Mouse (Mus musculus) liver, adult (tissue): ENCODE measurements around the gene Angptl6.

Source experiments
- GATA4 ChIP-seq: IDR thresholded peaks from 2 replicates; pipeline ENCODE4 v1.6.1; 2014; ENCODE audit warnings: mild to moderate bottlenecking, low read length; ENCODE audit not compliant: insufficient replicate concordance

Angptl6 gene

DNA sequence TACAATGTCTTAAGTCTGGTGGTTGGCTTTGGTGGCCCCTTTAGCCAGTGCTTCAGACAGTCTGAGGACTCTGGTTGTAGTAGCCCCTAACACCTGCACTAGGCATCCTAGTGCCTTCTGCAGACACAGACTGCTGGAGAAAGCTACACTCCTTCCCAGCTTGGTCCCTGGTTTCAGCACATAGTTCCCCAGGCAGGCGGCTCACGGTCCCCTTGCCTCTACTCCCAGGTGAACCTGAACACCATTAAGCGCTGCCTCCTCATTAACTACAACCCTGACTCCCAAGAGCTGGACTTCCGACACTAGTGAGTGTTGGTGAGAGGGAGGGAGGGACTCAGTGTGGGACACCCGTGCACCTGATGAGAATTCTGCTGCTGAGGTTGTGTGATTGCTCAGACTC lies 10.9 kb upstream of the Angptl6 start:
- no peak for TF ChIP-seq GATA4

- no peak for TF ChIP-seq GATA4
Observed at GRCm38 (mm10) chr9:20889185-20890141, 9.9 kb upstream of the Angptl6 start.

- TF ChIP-seq GATA4: no peak
Observed at GRCm38 (mm10) chr9:20888386-20888765, 8.8 kb upstream of the Angptl6 start.

GRCm38 (mm10) chr9:20887704-20888385 lies 8.3 kb upstream of the Angptl6 start, which contains the start of gene Ppan:
Ppan (plus strand) TSS chr9:20888175.
- no peak for TF ChIP-seq GATA4

DNA sequence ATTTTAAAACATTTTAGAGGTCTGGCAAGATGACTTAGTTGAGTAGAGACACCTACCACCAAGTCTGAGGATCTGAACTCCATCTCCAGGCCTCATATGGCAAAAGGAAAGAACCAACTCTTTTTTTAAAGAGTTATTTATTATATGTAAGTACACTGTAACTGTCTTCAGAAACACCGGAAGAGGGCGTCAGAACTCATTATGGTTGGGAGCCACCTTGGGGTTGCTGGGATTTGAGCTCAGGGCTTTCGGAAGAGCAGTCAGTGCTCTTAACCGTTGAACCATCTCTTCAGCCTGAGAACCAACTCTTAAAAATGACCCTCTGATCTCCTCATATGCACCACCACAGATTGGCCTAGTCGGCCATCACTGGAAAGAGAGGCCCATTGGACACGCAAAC lies 7.7 kb upstream of the Angptl6 start:
- TF ChIP-seq GATA4: no peak

DNA sequence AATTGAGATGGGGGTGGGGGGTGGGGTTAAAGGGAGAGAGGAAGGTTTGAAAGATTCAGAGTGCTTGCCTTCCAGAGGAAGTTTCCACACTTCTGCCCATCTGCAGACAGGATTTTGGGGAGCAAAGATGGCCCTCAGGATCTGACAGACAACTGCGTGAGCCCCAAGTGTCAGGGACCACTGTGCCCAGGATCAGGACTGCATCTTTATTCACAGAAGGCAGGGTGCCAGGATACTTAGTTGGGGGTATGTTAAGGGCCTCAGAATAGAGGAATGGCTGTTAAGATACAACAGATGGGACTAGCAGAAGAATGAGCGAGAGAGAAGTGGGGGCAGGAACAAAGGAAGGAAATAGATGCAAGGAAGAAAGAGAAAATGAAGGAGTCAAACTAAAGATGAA lies 7.0 kb upstream of the Angptl6 start:
- TF ChIP-seq GATA4: no peak

DNA sequence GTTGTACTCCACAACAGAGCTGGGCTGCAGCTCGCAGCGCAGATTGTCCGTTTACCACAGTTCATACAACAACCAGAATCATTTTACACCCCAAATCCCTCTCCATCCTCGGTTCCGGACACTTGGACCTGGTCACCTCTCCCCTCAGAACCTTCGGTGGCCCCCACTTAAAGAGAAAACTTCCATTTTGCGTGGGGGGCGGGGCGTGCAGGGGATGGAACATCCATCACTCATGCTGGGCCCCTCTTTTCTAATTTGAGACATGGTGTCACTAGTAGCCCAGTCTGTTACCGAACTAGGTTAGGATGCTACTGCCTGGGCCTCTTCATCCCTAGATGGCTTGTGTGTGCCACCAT lies 839 bp downstream of the Angptl6 start:
- TF ChIP-seq GATA4: no peak

GRCm38 (mm10) chr9:20878041-20878709 lies 1.4 kb downstream of the Angptl6 start:
- TF ChIP-seq GATA4: no peak

- no peak for TF ChIP-seq GATA4
Observed at GRCm38 (mm10) chr9:20877118-20878040, 2.1 kb downstream of the Angptl6 start.

DNA sequence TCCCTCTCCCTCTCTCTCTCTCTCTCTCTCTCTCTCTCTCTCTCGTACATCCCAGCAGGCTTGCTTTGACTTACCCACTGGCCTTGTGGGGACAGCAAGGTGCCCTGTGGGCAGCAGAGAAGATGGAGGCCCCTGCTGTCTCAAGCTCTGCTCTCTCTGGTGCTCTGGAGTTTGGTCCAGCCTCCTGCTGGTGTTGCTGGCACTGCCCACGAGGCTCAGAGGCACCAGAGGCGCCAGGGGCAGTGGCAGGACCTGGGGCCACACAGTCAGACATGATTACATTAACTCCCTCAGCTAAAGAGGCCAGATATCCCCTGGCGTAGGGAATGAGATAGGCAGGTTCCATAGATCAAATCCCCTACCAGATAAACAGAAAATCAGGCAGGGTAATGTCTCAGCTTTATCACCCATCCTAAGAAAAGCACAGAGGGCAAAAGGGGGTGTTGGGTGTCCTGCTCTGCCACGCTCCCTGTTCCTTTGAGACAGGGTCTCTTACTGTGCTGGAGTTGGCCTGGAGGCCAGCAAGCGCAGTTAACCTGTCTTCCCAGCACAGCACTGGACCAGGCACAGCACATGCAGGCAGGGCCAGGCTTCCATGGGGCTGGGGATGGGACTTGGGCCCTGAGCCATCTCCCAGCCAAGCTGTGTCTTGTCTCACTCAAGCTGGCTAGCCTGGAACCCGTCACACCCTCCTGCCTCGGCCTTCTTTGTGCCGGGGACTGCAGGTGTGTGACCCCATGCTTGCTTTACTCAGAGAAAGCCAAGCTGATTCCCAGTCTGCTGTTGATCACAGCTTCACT lies 3.0 kb downstream of the Angptl6 start:
- no peak for TF ChIP-seq GATA4

- no peak for TF ChIP-seq GATA4
Observed at GRCm38 (mm10) chr9:20875021-20875790, 4.3 kb downstream of the Angptl6 start.

GRCm38 (mm10) chr9:20873521-20873920 lies 6.0 kb downstream of the Angptl6 start:
- TF ChIP-seq GATA4: no peak

GRCm38 (mm10) chr9:20872991-20873390 lies 6.5 kb downstream of the Angptl6 start:
- TF ChIP-seq GATA4: no peak
